Mouse (Mus musculus) right cerebral cortex, adult 2 months (tissue): ENCODE measurements around the gene Gm13691.
A peak's percentile ranks its signal among the peaks of the same experiment; 100 is the strongest.
"Not testable (repeated sequence)": the region's sequence is repeated elsewhere in the genome, so short reads cannot be mapped to it uniquely, and the experiment has no call there.

Experiments
- DNase-seq, 2 experiments: peaks; one replicate each; pipeline ENCODE4 v3.0.0; 2021 to 2022; ENCODE audit warnings: low spot score in 2 of 2

The Gm13691 gene

DNA sequence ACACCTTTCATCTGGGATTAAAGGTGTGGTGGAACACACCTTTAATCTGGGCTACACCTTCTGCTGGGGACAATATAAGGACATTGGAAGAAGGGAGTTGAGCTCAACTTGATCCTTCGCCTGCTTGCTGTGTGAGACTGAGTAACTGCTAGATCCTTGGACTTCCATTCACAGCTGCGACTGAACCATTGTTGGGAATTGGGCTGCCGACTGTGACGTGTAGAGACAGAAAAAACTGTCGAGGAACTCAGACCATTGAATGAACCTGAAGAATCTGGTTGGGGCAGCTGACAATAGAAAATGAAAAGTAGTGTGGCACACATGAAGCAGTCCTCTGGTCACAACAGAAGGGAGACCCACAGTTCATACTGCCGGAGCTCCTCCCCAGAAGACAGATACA, at the start of gene Gm13691:
Gene Gm13691 (plus strand): TSS at position 301 of the 400 bp plus-strand sequence.
- not testable (repeated sequence) for DNase-seq

DNA sequence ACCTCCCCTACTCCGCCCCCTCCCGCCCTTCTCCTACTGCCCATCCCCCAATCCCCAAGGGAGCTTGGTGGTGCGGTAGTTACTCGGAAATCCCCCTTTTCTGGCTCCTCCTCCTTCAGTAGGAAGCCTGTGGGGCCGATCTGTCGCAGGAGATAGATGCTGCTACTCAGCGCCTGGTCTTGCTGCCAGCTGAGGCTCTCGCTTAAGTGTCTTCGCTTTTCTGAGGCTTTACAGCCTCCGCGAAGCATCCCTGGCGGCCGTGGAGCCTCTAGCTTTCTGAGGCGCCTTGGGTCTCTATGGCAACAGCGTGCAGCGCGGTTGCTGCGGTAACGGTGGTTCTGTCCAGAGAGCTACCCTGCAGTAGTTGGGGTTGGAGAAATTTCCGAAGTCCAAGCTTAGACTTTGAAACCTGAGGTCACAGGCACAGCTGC, 49.4 kb upstream of the Gm13691 start, which contains the start of gene Zswim2:
Gene Zswim2 (minus strand): TSS at position 298 of the 431 bp plus-strand sequence.
- peak; percentile 95 to 97 for DNase-seq

GRCm38 (mm10) chr2:83941378-83941777, 49.0 kb upstream of the Gm13691 start:
- no peak for DNase-seq

DNA sequence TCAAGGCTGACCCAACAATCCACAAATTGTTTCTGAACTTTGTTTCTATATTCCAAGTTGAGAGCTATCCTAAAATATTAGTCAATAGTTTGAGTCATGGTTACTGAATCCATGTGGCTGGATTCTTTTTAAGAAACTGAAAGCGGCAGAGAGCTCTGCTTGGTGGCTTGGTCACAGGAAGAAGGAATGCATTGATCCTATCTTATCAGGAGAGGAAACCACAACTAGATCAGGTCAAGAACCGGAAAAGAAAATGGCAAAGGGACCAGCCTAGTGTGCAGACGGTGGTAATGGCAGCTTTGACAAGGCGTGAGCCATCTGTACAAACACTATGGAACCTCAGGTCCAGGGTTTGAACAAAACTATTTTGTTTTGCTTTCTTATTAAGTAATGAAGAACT, 48.6 kb upstream of the Gm13691 start:
- no peak for DNase-seq

DNA sequence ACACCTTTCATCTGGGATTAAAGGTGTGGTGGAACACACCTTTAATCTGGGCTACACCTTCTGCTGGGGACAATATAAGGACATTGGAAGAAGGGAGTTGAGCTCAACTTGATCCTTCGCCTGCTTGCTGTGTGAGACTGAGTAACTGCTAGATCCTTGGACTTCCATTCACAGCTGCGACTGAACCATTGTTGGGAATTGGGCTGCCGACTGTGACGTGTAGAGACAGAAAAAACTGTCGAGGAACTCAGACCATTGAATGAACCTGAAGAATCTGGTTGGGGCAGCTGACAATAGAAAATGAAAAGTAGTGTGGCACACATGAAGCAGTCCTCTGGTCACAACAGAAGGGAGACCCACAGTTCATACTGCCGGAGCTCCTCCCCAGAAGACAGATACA, 35.0 kb upstream of the Gm13691 start, which contains the start of gene Gm13698:
Gene Gm13698 (plus strand): TSS at position 301 of the 400 bp plus-strand sequence.
- DNase-seq = not testable (repeated sequence)

DNA sequence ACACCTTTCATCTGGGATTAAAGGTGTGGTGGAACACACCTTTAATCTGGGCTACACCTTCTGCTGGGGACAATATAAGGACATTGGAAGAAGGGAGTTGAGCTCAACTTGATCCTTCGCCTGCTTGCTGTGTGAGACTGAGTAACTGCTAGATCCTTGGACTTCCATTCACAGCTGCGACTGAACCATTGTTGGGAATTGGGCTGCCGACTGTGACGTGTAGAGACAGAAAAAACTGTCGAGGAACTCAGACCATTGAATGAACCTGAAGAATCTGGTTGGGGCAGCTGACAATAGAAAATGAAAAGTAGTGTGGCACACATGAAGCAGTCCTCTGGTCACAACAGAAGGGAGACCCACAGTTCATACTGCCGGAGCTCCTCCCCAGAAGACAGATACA, 29.1 kb upstream of the Gm13691 start, which contains the start of gene Gm13693:
Gene Gm13693 (plus strand): TSS at position 301 of the 400 bp plus-strand sequence.
- DNase-seq = not testable (repeated sequence)

DNA sequence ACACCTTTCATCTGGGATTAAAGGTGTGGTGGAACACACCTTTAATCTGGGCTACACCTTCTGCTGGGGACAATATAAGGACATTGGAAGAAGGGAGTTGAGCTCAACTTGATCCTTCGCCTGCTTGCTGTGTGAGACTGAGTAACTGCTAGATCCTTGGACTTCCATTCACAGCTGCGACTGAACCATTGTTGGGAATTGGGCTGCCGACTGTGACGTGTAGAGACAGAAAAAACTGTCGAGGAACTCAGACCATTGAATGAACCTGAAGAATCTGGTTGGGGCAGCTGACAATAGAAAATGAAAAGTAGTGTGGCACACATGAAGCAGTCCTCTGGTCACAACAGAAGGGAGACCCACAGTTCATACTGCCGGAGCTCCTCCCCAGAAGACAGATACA, 23.3 kb upstream of the Gm13691 start, which contains the start of gene Gm13695:
Gene Gm13695 (plus strand): TSS at position 301 of the 400 bp plus-strand sequence.
- DNase-seq = not testable (repeated sequence)

DNA sequence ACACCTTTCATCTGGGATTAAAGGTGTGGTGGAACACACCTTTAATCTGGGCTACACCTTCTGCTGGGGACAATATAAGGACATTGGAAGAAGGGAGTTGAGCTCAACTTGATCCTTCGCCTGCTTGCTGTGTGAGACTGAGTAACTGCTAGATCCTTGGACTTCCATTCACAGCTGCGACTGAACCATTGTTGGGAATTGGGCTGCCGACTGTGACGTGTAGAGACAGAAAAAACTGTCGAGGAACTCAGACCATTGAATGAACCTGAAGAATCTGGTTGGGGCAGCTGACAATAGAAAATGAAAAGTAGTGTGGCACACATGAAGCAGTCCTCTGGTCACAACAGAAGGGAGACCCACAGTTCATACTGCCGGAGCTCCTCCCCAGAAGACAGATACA, 17.5 kb upstream of the Gm13691 start, which contains the start of gene Gm13696:
Gene Gm13696 (plus strand): TSS at position 301 of the 400 bp plus-strand sequence.
- DNase-seq = not testable (repeated sequence)

DNA sequence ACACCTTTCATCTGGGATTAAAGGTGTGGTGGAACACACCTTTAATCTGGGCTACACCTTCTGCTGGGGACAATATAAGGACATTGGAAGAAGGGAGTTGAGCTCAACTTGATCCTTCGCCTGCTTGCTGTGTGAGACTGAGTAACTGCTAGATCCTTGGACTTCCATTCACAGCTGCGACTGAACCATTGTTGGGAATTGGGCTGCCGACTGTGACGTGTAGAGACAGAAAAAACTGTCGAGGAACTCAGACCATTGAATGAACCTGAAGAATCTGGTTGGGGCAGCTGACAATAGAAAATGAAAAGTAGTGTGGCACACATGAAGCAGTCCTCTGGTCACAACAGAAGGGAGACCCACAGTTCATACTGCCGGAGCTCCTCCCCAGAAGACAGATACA, 11.7 kb upstream of the Gm13691 start, which contains the start of gene Gm13694:
Gene Gm13694 (plus strand): TSS at position 301 of the 400 bp plus-strand sequence.
- not testable (repeated sequence) for DNase-seq

DNA sequence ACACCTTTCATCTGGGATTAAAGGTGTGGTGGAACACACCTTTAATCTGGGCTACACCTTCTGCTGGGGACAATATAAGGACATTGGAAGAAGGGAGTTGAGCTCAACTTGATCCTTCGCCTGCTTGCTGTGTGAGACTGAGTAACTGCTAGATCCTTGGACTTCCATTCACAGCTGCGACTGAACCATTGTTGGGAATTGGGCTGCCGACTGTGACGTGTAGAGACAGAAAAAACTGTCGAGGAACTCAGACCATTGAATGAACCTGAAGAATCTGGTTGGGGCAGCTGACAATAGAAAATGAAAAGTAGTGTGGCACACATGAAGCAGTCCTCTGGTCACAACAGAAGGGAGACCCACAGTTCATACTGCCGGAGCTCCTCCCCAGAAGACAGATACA, 5.9 kb upstream of the Gm13691 start, which contains the start of gene Gm13697:
Gene Gm13697 (plus strand): TSS at position 301 of the 400 bp plus-strand sequence.
- DNase-seq = not testable (repeated sequence)

DNA sequence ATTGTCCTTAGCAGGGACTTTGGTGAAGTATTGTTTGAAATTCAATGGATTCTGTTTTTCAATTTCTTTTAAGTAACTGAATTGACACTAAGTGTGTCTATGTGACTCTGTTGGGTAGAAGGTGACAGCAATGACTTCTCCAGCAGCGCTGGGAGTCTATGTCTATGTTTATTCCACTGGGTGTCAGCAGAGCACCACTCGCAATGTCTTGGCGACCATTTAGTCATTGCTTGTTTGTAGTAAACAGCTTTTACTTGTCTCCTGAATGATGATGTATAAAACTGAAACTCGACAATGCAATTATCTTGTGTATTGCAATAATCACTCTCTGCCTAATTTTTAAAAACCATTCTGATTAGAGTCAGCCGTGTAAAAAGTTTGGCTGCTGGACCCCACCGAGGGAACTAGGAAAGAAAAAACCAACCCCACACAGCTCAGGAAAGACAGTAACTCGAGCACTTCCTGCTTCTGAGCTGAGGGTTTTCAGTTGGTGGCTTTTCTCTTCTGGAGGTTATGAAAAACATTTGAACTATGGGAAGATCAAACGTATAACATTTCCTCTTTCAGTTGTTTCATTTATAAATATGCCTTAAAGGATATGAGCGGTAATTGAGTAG, 3.4 kb downstream of the Gm13691 start:
- DNase-seq = not testable (repeated sequence)

- not testable (repeated sequence) for DNase-seq
Observed at GRCm38 (mm10) chr2:83994526-83994925, 4.2 kb downstream of the Gm13691 start.

- DNase-seq = no peak
Observed at GRCm38 (mm10) chr2:84008913-84009312, 18.6 kb downstream of the Gm13691 start.

DNA sequence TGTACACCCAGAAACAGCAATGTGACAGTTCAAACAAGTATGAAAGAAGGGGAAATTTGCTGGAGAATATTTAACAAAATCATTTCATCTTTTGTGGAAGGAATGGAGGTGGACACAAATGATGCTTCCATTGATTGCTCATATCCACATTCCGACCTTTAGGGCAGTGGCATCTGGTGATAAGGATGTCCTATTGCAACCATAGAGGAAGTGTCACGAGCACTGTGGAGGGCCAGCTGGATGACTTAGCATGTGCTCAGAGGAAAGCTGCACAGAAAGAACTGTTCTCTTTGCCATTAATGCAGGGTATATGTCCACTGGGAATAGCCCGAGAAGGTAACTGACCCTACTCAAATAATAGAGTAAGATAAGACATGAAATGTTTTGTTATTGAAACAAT, 19.5 kb downstream of the Gm13691 start:
- DNase-seq = no peak

DNA sequence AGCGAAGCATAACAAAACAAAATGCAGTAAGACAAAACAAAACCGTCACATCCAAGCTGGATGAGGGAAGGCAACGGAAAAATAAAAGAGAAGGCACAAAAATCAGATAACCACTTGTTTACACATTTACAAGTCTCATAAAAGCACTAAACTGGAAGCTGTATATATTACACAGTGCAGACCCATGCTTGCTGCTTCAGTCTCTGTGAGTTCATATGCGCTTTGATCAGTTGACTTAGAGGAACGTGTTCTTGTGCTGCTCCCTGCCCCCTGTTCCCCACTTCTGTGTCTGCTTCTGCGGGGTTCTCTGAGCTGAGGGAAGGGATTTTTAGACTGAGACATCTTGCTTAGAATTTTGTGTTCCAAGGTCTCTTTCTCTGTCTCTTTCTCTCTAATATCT, 24.2 kb downstream of the Gm13691 start:
- DNase-seq = no peak

DNA sequence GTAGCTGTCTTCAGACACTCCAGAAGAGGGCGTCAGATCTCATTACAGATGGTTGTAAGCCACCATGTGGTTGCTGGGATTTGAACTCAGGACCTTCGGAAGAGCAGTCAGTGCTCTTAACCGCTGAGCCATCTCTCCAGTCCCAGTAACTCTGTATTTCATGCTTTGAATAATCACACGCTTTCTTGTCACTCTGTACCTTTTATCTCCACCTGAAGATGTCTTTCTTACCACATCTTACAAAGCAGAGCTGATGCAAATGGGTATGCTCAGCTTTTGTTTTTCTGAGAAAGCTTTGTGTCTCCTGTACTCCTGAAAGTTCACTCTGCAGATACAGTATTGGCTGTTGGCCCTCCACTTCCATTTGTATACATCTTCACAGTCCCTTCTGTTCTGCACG, 25.9 kb downstream of the Gm13691 start:
- not testable (repeated sequence) for DNase-seq

- no peak for DNase-seq
Observed at GRCm38 (mm10) chr2:84018330-84018729, 28.0 kb downstream of the Gm13691 start.

GRCm38 (mm10) chr2:84019519-84020305, 29.4 kb downstream of the Gm13691 start:
- DNase-seq = no peak

DNA sequence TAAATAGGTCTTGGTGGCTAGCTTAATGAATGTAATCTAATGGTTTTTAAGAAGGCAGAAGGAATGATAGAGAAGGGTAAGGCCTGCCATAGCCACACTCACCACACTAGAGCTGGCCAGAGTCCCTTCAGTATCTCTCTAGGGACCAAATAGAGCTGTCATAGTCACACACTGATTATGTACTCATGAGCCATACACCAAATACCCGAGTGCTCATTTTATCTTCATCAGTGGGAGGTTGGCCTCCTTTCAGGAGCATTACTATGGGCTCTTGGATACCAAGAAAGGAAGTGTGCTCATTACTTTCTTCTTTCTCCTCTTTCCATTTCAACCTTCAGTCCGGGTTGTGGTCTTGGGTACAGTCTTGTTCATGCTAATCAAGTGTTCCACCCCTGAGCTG, 31.6 kb downstream of the Gm13691 start:
- DNase-seq = no peak

DNA sequence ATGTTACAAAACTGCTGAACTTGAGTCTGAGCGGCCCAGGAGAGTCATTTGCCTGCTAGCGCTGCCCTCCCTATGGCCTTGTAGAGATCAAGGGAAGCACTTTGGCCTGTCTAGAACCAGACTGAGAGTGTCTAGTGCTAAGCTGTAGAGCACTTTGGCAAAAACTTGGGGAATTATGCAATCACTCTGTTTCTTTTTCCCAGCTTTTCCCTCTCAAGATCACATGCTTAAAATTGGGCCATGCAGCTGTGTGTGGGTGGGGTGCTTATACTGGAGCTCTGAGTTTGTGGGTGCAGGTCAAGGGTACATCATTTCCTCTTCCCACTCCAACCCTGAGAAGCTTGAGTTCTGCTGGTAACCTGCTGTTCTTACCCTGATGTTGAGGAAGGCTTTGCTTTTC, 32.6 kb downstream of the Gm13691 start:
- DNase-seq = peak; percentile 60 to 66

DNA sequence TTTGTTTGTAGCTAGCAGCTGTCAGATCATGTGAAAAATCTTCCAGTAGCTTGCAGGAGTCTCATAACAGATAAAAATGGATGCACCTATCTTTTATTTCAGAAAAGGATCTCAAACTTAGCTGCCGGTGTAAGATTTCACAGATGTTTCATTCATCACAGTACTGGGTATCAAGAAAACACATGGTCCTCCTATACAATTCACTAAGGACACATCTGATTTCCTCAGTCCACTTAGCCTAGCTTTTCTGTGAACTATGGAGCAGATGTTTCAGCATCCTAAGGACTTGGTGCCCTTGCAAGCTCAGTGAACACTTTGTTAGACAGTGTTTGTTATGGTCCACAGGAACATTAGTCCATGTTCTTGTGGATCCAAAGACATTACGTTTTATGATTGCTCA, 33.0 kb downstream of the Gm13691 start:
- no peak for DNase-seq

DNA sequence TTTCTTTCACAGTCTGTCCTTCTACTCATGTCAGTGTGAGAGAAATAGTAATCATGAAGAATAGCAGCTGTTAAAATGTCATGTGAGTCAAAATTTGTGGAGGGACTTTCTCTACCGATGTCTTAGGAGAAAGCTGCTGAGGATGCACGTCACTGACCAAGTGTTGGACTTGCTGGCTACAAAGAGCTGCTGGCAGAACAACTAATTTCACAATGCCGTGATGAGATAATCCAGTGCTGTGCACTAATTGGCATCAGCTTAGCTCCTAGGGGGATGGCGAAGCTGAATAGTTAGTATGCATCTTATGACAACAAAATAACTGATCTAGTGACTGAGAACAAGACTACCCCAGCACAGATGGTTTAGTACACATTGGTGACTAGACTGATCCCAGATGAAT, 34.9 kb downstream of the Gm13691 start:
- no peak for DNase-seq
